Mouse (Mus musculus) hindbrain, embryonic 10.5 days (tissue): Measurements from ENCODE around the gene Dnaic1. TPM values are rescaled to one million over a fixed set of nuclear protein-coding genes. Genes with fewer than 3 reads are reported as not detected.

Experiments
- DNase-seq: peaks from one replicate; pipeline ENCODE4 v3.0.0-alpha.2; 2017; ENCODE audit warnings: low spot score
- H3K27ac ChIP-seq: fragments of 300-500 bp; sonication (generic); 2 replicates; pipeline ENCODE4 v1.5.1; 2016; ENCODE audit warnings: mild to moderate bottlenecking, moderate library complexity
- H3K27me3 ChIP-seq: fragments of 300-500 bp; sonication (generic); 2 replicates; pipeline ENCODE4 v1.6.1; 2016; ENCODE audit warnings: mild to moderate bottlenecking; ENCODE audit not compliant: poor library complexity, insufficient read depth, severe bottlenecking
- H3K36me3 ChIP-seq: fragments of 300-500 bp; sonication (generic); 2 replicates; pipeline ENCODE4 v1.6.1; 2016; ENCODE audit warnings: mild to moderate bottlenecking, moderate library complexity
- H3K4me1 ChIP-seq: fragments of 300-500 bp; sonication (generic); replicated peaks from 2 replicates; pipeline ENCODE4 v1.6.1; 2016; ENCODE audit warnings: mild to moderate bottlenecking
- H3K4me3 ChIP-seq: fragments of 300-500 bp; sonication (generic); 2 replicates; pipeline ENCODE4 v1.5.1; 2016; ENCODE audit warnings: mild to moderate bottlenecking, moderate library complexity
- H3K9me3 ChIP-seq: fragments of 300-500 bp; sonication (generic); 2 replicates; pipeline ENCODE4 v1.6.1; 2016; ENCODE audit warnings: mild to moderate bottlenecking, moderate library complexity
- WGBS: fragments of 180-500 bp; shearing (Covaris S2); methylation state at CpG from one replicate; pipeline ENCODE4 v1.1.7; 2016; 5-methylcytosine and 5-hydroxymethylcytosine counted together
- polyA plus RNA-seq: library from polyadenylated mRNA; unstranded; fragments of >200 nt; fragmentation: Nextera tagmentation; extraction: Ambion mirVana; gene quantifications from 2 replicates; pipeline ENCODE4 v1.2.1, GENCODE M21; 2016

The Dnaic1 gene
- polyA plus RNA-seq, 1 experiment from 2014 or later: 4.3 TPM

GRCm38 (mm10) chr4:41639913-41640507, 70.4 kb downstream of the Dnaic1 start, which contains the start of gene Enho:
Gene Enho (minus strand): TSS chr4:41640324.
- peak; percentile 96 for DNase-seq
- peak within 1 kb of the TSS; percentile 98 for H3K27ac ChIP-seq
- peaks cover 36% of the 10 kb centered on the region for H3K27me3 ChIP-seq
- H3K36me3 ChIP-seq: peaks cover 20% of the 10 kb centered on the region
- peaks cover 62% of the 10 kb centered on the region for H3K4me1 ChIP-seq
- under 1% methylated on average over 74 of the region's 74 CpGs for WGBS
- peak within 1 kb of the TSS; percentile 82 for H3K4me3 ChIP-seq
- H3K9me3 ChIP-seq: no peaks in the 10 kb centered on the region

- WGBS: 80% methylated on average over 6 of the region's 6 CpGs
- H3K9me3 ChIP-seq: no peaks in the 10 kb centered on the region
- no peak overlapping the region for H3K4me3 ChIP-seq
- H3K27ac ChIP-seq: peak overlapping the region; percentile 98; the same call in 1 of the 2 replicates
- H3K4me1 ChIP-seq: peaks cover 49% of the 10 kb centered on the region
- H3K36me3 ChIP-seq: peaks cover 20% of the 10 kb centered on the region
- no peak for DNase-seq
- H3K27me3 ChIP-seq: peaks cover 33% of the 10 kb centered on the region
Observed at GRCm38 (mm10) chr4:41641199-41641822, 71.7 kb downstream of the Dnaic1 start.

- DNase-seq: no peak
- H3K36me3 ChIP-seq: no peaks in the 10 kb centered on the region
- no peak overlapping the region for H3K4me3 ChIP-seq
- H3K9me3 ChIP-seq: no peaks in the 10 kb centered on the region
- WGBS: 36% methylated on average over 5 of the region's 5 CpGs
- H3K27me3 ChIP-seq: 0 out of 2 replicates have a peak, but pooled peaks cover 6% of the 10 kb centered on the region
- peaks cover 28% of the 10 kb centered on the region for H3K4me1 ChIP-seq
- H3K27ac ChIP-seq: peak overlapping the region; percentile 51; the same call in 1 of the 2 replicates
Observed at GRCm38 (mm10) chr4:41645488-41645887, 75.9 kb downstream of the Dnaic1 start.

GRCm38 (mm10) chr4:41648157-41648556, 78.6 kb downstream of the Dnaic1 start:
- DNase-seq: no peak
- no peak overlapping the region for H3K4me3 ChIP-seq
- no peaks in the 10 kb centered on the region for H3K36me3 ChIP-seq
- no peaks in the 10 kb centered on the region for H3K9me3 ChIP-seq
- 25% methylated on average over 4 of the region's 4 CpGs for WGBS
- H3K4me1 ChIP-seq: peaks cover 23% of the 10 kb centered on the region
- H3K27me3 ChIP-seq: no peaks in the 10 kb centered on the region
- peak overlapping the region; percentile 83 for H3K27ac ChIP-seq

- peak overlapping the region; percentile 83 for H3K27ac ChIP-seq
- WGBS: 70% methylated on average over 7 of the region's 7 CpGs
Observed at GRCm38 (mm10) chr4:41648627-41649026, 79.1 kb downstream of the Dnaic1 start.

GRCm38 (mm10) chr4:41653296-41653695, 83.7 kb downstream of the Dnaic1 start:
- H3K4me3 ChIP-seq: no peak overlapping the region
- no peaks in the 10 kb centered on the region for H3K9me3 ChIP-seq
- peaks cover 34% of the 10 kb centered on the region for H3K36me3 ChIP-seq
- WGBS: 41% methylated on average over 6 of the region's 6 CpGs
- H3K4me1 ChIP-seq: peaks cover 47% of the 10 kb centered on the region
- peaks cover 5% of the 10 kb centered on the region; the same call in 1 of the 2 replicates for H3K27me3 ChIP-seq
- no peak overlapping the region for H3K27ac ChIP-seq
- DNase-seq: peak; percentile 82

More at GRCm38 (mm10) chr4:41648627-41649026, 79.1 kb downstream of the Dnaic1 start:
- no peak for DNase-seq
- Histone ChIP-seq H3K9me3 (no peaks in the 10 kb centered on the region), H3K4me1 (peaks cover 26% of the 10 kb centered on the region), H3K27me3 (no peaks in the 10 kb centered on the region), H3K4me3 (no peak overlapping the region), H3K36me3 (no peaks in the 10 kb centered on the region)

GRCm38 (mm10) chr4:41653730-41654129, 84.2 kb downstream of the Dnaic1 start:
- WGBS: 68% methylated on average over 6 of the region's 6 CpGs
- no peaks in the 10 kb centered on the region for H3K9me3 ChIP-seq
- H3K27ac ChIP-seq: peak overlapping the region; percentile 64; the same call in 1 of the 2 replicates

GRCm38 (mm10) chr4:41654217-41654616, 84.6 kb downstream of the Dnaic1 start:
- Histone ChIP-seq H3K4me1 (peaks cover 48% of the 10 kb centered on the region), H3K9me3 (no peaks in the 10 kb centered on the region), H3K27me3 (peaks cover 9% of the 10 kb centered on the region; the same call in 1 of the 2 replicates), H3K4me3 (no peak overlapping the region), H3K27ac (peak overlapping the region; percentile 64), H3K36me3 (peaks cover 43% of the 10 kb centered on the region)
- peak; percentile 81 for DNase-seq
- 13% methylated on average over 7 of the region's 7 CpGs for WGBS

More at GRCm38 (mm10) chr4:41653730-41654129, 84.2 kb downstream of the Dnaic1 start:
- peak; percentile 7 for DNase-seq
- Histone ChIP-seq H3K4me1 (peaks cover 47% of the 10 kb centered on the region), H3K36me3 (peaks cover 38% of the 10 kb centered on the region), H3K4me3 (no peak overlapping the region), H3K27me3 (peaks cover 9% of the 10 kb centered on the region; the same call in 1 of the 2 replicates)

GRCm38 (mm10) chr4:41655525-41655924, 86.0 kb downstream of the Dnaic1 start:
- no peak for DNase-seq
- H3K4me3 ChIP-seq: no peak overlapping the region
- peaks cover 56% of the 10 kb centered on the region for H3K36me3 ChIP-seq
- H3K27me3 ChIP-seq: peaks cover 17% of the 10 kb centered on the region; the same call in 1 of the 2 replicates
- H3K9me3 ChIP-seq: no peaks in the 10 kb centered on the region
- 0 out of 2 replicates have a peak overlapping the region, but pooled peaks have one; percentile 29 for H3K27ac ChIP-seq
- peaks cover 61% of the 10 kb centered on the region for H3K4me1 ChIP-seq
- WGBS: 84% methylated on average over 2 of the region's 2 CpGs

- DNase-seq: peak; percentile 22
- H3K4me3 ChIP-seq: 0 out of 2 replicates have a peak overlapping the region, but pooled peaks have one; percentile 10
- H3K4me1 ChIP-seq: peaks cover 87% of the 10 kb centered on the region
- H3K36me3 ChIP-seq: peaks cover 89% of the 10 kb centered on the region
- peaks cover 20% of the 10 kb centered on the region; the same call in 1 of the 2 replicates for H3K27me3 ChIP-seq
- no peaks in the 10 kb centered on the region for H3K9me3 ChIP-seq
- H3K27ac ChIP-seq: peak overlapping the region; percentile 67
- 23% methylated on average over 25 of the region's 25 CpGs for WGBS
Observed at GRCm38 (mm10) chr4:41658566-41659384, 89.2 kb downstream of the Dnaic1 start.

GRCm38 (mm10) chr4:41659556-41659955, 90.0 kb downstream of the Dnaic1 start:
- 71% methylated on average over 13 of the region's 13 CpGs for WGBS
- peaks cover 96% of the 10 kb centered on the region for H3K36me3 ChIP-seq
- no peaks in the 10 kb centered on the region for H3K9me3 ChIP-seq
- H3K27ac ChIP-seq: peak overlapping the region; percentile 67
- peak; percentile 4 for DNase-seq
- H3K4me1 ChIP-seq: peaks cover 87% of the 10 kb centered on the region
- peaks cover 20% of the 10 kb centered on the region; the same call in 1 of the 2 replicates for H3K27me3 ChIP-seq
- no peak overlapping the region for H3K4me3 ChIP-seq

GRCm38 (mm10) chr4:41660851-41661430, 91.4 kb downstream of the Dnaic1 start:
- peak; percentile 65 for DNase-seq
- WGBS: 39% methylated on average over 11 of the region's 11 CpGs
- H3K4me1 ChIP-seq: peaks cover 87% of the 10 kb centered on the region
- H3K27me3 ChIP-seq: peaks cover 20% of the 10 kb centered on the region; the same call in 1 of the 2 replicates
- H3K36me3 ChIP-seq: peaks cover 96% of the 10 kb centered on the region
- H3K27ac ChIP-seq: peak overlapping the region; percentile 75
- H3K4me3 ChIP-seq: no peak overlapping the region
- no peaks in the 10 kb centered on the region for H3K9me3 ChIP-seq
